Mouse (Mus musculus) skeletal muscle tissue, adult 2 months (tissue): ENCODE results near the gene Prkg2.

Source experiments
- DNase-seq: peaks from one replicate; pipeline ENCODE4 v3.0.0-alpha.2; 2012; ENCODE audit warnings: low read depth, low spot score

Prkg2 gene

DNA sequence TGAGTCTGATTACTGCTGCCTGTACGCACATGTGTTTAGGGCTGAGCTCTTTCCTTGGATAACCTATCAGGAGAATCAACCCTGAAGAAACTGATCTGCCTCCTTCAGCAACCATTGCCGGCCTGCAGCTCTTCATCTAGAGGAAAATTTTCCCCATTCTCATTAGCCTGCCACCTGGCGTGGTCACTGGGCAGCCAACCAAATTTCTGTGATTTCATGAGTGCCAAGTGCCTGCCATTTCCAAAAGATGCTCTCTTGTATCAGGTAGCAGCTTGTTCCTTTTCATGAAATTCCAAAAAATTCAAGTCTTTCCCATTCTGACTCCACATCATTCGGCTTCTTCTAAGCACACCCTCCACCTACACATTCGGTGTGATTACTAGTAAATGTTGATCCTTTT lies 136.2 kb downstream of the Prkg2 start:
- DNase-seq = no peak

DNA sequence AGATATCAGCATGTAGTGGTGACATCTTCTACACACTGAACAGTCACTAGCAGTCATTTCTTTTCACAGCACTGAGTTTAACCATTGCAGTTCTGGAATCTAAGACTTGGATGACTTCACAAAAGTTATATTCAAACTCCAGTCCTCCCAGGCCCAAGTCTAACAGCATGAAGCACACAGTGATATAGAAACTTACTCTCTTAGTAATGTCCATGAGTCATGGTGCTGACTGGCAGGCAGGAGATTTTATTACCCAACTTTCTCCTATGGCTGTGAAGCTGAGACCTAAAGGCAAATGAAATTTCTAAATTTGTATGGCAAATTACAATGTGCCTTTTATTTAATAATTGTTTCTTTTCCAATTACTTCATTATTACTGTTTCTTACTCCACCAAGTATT lies 139.2 kb downstream of the Prkg2 start:
- no peak for DNase-seq

DNA sequence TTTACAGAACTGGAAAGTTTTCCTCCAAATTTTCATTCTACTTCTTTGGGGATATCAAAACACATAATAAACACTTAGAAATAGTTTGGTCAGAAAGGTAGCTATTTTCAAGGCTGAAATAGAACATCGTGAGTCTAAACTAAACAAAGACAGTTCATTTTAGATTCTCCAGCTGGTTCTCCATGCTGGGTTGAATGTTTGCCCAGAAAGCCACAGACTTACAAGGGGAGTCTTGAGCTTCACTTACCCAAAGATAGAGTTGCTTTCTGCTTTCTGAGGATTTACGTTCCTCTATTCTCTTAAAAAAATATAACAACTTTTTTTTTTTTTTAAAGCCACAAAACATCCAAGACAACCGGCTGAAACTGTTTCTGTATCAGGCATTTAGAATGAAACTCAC lies 142.9 kb downstream of the Prkg2 start:
- DNase-seq = no peak

DNA sequence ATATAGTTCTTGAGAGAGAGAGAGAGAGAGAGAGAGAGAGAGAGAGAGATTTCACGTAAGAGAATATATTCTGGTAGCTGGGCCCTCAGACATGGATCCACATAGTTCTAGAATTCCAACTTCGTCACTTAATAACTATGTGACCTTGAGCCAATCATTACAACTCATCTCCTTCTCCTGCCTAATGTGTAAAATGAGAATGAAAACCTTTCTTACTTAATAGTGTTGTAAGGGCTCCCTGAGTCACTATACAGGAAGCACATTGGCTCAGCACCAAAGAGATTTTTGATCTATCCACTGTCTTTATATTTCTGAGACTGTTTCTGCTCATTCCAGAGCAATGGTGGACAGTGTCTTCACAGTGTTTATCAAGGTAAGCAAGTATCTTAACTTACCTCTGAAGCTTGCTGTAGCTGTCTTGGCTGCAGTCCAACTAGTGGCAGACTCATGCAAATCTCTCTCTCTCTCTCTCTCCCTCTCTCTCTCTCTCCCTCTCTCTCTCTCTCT lies 146.6 kb downstream of the Prkg2 start:
- no peak for DNase-seq

DNA sequence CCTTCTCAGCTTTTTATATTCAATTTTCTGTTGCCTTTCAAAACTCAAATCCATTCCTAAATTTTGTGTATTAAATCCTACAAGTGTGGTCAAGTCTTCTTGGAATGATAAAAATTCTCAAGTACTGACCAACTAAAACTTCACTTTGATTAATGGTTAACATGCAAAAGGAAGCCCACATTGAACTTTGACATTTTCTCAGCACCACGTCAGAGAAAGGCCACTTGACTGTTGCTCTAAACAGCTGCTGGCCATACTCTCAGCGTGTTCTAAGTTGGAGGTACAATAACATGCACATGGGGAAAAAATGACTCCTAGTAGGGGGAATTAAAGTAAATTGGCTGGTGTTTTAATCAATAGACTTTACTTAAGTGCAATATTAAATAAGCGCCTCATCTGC lies 155.1 kb downstream of the Prkg2 start:
- DNase-seq = no peak
